Mouse (Mus musculus) testis, adult 2 months (tissue): Measurements from ENCODE around the gene Henmt1.

Experiments used
- CTCF ChIP-seq: fragments of 200-500 bp; IDR thresholded peaks from 2 replicates; pipeline ENCODE4 v1.5.1; 2012; ENCODE audit warnings: low read depth, mild to moderate bottlenecking, inconsistent platforms, low read length, moderate library complexity; ENCODE audit not compliant: control insufficient read depth, insufficient read depth, insufficient replicate concordance
- POLR2A ChIP-seq: fragments of 200-500 bp; IDR thresholded peaks from 2 replicates; pipeline ENCODE4 v1.6.1; 2012; ENCODE audit warnings: low read depth, mild to moderate bottlenecking, inconsistent platforms, low read length, moderate library complexity; ENCODE audit not compliant: control insufficient read depth

DNA sequence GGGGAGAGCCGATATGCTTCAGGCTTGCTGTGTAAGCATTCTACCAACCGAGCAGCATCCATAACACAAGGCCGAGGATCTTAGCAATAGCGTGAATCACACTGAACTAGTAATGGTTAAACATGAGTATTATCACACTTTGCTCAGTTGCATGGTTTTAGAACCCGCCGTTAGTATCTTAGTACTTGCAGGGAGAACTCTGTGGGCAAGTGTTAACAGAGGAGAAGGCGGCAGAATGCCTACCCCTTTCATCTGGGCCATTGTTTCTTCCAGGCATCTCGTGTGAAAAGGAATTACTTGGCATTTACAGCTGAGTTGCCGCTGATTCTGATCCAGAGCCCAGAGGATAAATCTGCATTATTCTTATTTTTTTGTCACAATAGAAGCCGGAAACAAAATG is 1.3 kb downstream of the Henmt1 start:
- TF ChIP-seq CTCF (no peak), POLR2A (no peak)
